Mouse (Mus musculus) 416B (cell line): Measurements from ENCODE around the gene Map3k6.
A peak's percentile ranks its signal among the peaks of the same experiment; 100 is the strongest.

Experiments used
- DNase-seq: peaks from one replicate; pipeline ENCODE4 v3.0.0; 2011; ENCODE audit warnings: low read depth

Gene Map3k6

GRCm38 (mm10) chr4:133213661-133214060, 27.0 kb upstream of the Map3k6 start:
- no peak for DNase-seq

- peak; percentile 55 for DNase-seq
Observed at GRCm38 (mm10) chr4:133217641-133218040, 23.0 kb upstream of the Map3k6 start.

GRCm38 (mm10) chr4:133218745-133219144, 21.9 kb upstream of the Map3k6 start:
- DNase-seq = no peak

- no peak for DNase-seq
Observed at GRCm38 (mm10) chr4:133220656-133221055, 20.0 kb upstream of the Map3k6 start.

GRCm38 (mm10) chr4:133221701-133222100, 18.9 kb upstream of the Map3k6 start:
- no peak for DNase-seq

GRCm38 (mm10) chr4:133223875-133224274, 16.7 kb upstream of the Map3k6 start:
- no peak for DNase-seq

GRCm38 (mm10) chr4:133226073-133226472, 14.5 kb upstream of the Map3k6 start:
- DNase-seq = no peak

- DNase-seq = peak; percentile 34
Observed at GRCm38 (mm10) chr4:133227636-133228035, 13.0 kb upstream of the Map3k6 start.

- DNase-seq = no peak
Observed at GRCm38 (mm10) chr4:133229582-133229981, 11.0 kb upstream of the Map3k6 start.

GRCm38 (mm10) chr4:133233285-133233976, 7.2 kb upstream of the Map3k6 start:
- DNase-seq = peak; percentile 74

GRCm38 (mm10) chr4:133234771-133235170, 5.8 kb upstream of the Map3k6 start:
- DNase-seq = no peak

GRCm38 (mm10) chr4:133235415-133235814, 5.2 kb upstream of the Map3k6 start:
- peak; percentile 54 for DNase-seq

GRCm38 (mm10) chr4:133237911-133238310, 2.7 kb upstream of the Map3k6 start:
- peak; percentile 91 for DNase-seq

GRCm38 (mm10) chr4:133240934-133241908, 603 bp downstream of the Map3k6 start:
- peak; percentile 93 for DNase-seq

GRCm38 (mm10) chr4:133241910-133242309, 1.3 kb downstream of the Map3k6 start:
- peak; percentile 43 for DNase-seq

- no peak for DNase-seq
Observed at GRCm38 (mm10) chr4:133242710-133243109, 2.1 kb downstream of the Map3k6 start.

GRCm38 (mm10) chr4:133243538-133243937, 2.9 kb downstream of the Map3k6 start:
- DNase-seq = no peak

GRCm38 (mm10) chr4:133244289-133244688, 3.7 kb downstream of the Map3k6 start:
- peak; percentile 91 for DNase-seq

GRCm38 (mm10) chr4:133247072-133247471, 6.5 kb downstream of the Map3k6 start:
- no peak for DNase-seq

GRCm38 (mm10) chr4:133247806-133248449, 7.3 kb downstream of the Map3k6 start:
- DNase-seq = peak; percentile 52

GRCm38 (mm10) chr4:133250609-133251008, 10.0 kb downstream of the Map3k6 start:
- peak; percentile 46 for DNase-seq

GRCm38 (mm10) chr4:133251214-133251613, 10.6 kb downstream of the Map3k6 start:
- DNase-seq = no peak
